Mouse (Mus musculus): ENCODE measurements around the gene Sohlh1. TPM values are rescaled to one million over a fixed set of nuclear protein-coding genes. Genes with fewer than 3 reads are reported as not detected.
"Not testable (repeated sequence)": the region's sequence is repeated elsewhere in the genome, so short reads cannot be mapped to it uniquely, and the experiment has no call there.

Gene Sohlh1
- polyA plus RNA-seq, 1 experiment, result not detected

DNA sequence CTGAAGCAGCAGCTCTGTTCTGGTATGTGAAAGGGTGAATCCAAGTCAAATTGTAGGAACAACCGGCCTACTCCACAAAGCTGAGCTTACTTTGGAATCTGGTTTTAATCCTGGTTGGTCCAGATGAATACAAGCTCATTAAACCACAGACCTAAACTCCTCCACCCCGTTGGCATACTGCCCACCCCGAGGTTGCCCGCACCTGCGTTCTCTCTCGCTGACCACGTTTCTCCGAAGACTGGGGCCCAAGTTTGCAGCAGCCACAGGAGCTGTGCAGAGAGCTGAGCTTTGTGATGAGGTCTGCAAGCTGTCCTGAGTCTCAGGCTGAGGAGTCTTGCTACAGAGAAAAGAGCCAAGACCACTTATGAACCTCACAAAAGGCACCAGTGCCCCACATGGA, 532 bp downstream of the Sohlh1 start:
- Histone ChIP-seq H3K27ac (ENCODE audit: insufficient read depth, low read depth, low read length) (no peak overlapping the region), H3K4me1 (ENCODE audit: control insufficient read depth, insufficient read depth, low read length) (no peaks in the 10 kb centered on the region), H3K4me3 (ENCODE audit: insufficient read depth, low read length) (no peak overlapping the region)
- TF ChIP-seq CTCF (IDR thresholded peaks at IDR 0.05; ENCODE audit: low read depth, low read length), result no peak
- TF ChIP-seq POLR2A (IDR thresholded peaks at IDR 0.05; ENCODE audit: borderline replicate concordance, low read depth, low read length), result no peak

DNA sequence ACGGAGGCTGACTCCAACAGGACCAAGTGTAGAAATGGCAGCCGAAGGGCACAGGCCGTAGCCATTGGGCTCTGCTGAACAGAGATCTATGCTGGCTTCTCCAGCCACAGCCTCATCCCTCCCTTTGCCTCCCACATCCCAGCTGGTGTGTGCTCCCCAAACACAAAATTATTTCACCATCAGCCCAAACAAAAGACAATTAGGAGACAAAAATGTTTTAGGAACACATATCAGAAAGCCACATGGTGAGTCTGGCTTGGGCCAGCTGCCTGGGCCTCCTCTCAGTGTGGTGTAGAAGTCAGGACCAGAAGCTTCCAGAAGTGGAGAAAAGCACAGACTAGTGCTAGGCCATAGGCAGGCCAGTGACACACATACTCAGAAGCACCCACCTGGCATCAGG, 3.0 kb downstream of the Sohlh1 start:
- Histone ChIP-seq H3K4me3 (ENCODE audit: insufficient read depth, low read length) (no peak overlapping the region), H3K27ac (ENCODE audit: insufficient read depth, low read depth, low read length) (no peak overlapping the region), H3K4me1 (ENCODE audit: control insufficient read depth, insufficient read depth, low read length) (no peaks in the 10 kb centered on the region)
- TF ChIP-seq POLR2A (IDR thresholded peaks at IDR 0.05; ENCODE audit: borderline replicate concordance, low read depth, low read length), result no peak
- no peak for TF ChIP-seq CTCF (IDR thresholded peaks at IDR 0.05; ENCODE audit: low read depth, low read length)

DNA sequence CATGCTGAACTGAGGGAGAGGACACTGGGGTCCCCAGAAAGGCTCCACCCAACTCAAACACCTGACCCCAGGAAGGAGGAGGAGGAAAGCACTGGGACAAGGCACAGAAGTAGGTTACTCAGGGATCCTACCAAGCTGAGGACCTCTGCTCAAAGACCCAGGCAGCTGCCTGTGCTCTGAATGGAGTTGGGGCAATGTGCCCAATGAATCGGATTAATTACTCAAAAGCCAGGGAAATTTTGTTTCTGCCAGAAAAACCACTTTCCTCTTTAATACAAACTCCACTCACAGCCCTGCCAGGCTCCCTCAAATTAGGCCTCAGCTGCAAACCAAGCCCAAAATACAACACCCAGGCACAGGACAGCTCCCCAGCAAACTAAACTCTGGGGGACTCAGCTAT, 4.3 kb downstream of the Sohlh1 start:
- no peak overlapping the region for H3K27ac ChIP-seq (ENCODE audit: insufficient read depth, low read depth, low read length)
- TF ChIP-seq CTCF (IDR thresholded peaks at IDR 0.05; ENCODE audit: low read depth, low read length), result no peak
- no peak for TF ChIP-seq POLR2A (IDR thresholded peaks at IDR 0.05; ENCODE audit: borderline replicate concordance, low read depth, low read length)

DNA sequence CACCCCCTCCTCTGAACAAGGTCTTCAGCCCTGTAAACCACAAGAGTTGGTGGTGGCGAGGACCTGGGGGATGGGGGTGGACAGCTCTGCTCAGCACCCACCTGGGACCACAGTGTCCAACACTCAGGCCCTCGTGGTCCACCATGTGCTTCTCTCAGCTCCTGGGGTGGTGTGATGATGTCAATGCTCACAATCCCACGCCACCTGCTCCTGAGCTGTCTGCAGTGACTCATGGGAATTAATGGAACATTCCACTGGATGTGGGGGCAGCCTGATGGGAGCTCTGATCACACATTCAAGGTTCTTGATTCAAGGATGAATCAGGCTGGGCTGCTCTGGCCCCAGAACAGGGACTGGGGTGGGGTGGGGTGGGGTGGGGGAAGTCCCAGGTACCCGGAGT, 4.9 kb downstream of the Sohlh1 start:
- Histone ChIP-seq H3K27ac (ENCODE audit: insufficient read depth, low read depth, low read length) (no peak overlapping the region), H3K4me1 (ENCODE audit: control insufficient read depth, insufficient read depth, low read length) (no peaks in the 10 kb centered on the region), H3K4me3 (ENCODE audit: insufficient read depth, low read length) (no peak overlapping the region)
- TF ChIP-seq CTCF (IDR thresholded peaks at IDR 0.05; ENCODE audit: low read depth, low read length) (no peak), POLR2A (IDR thresholded peaks at IDR 0.05; ENCODE audit: borderline replicate concordance, low read depth, low read length) (no peak)

More for the DNA sequence above, 4.3 kb downstream of the Sohlh1 start:
- H3K4me3 ChIP-seq (ENCODE audit: insufficient read depth, low read length), result no peak overlapping the region
- H3K4me1 ChIP-seq (ENCODE audit: control insufficient read depth, insufficient read depth, low read length), result no peaks in the 10 kb centered on the region

DNA sequence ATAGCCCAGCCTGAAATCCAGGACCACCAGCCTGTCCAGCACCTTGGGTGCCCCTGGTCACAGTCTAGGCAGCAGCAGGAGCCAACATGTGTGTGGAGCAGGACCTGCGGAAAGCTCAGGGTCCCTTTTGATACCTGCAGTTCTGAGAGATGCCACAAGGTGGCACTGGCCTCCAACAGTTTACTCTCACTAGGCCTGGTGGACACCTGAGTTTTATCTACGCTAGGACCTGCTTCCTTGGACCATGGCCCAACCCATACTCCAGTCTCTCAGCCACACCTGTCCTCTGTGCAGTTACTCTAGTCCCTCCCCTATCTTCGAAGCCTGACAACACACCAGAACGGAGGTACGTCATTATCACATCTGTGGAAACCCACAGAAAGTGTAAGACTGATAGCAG, 10.8 kb downstream of the Sohlh1 start:
- Histone ChIP-seq H3K4me1 (ENCODE audit: control insufficient read depth, insufficient read depth, low read length) (no peaks in the 10 kb centered on the region), H3K27ac (ENCODE audit: insufficient read depth, low read depth, low read length) (no peak overlapping the region), H3K4me3 (ENCODE audit: insufficient read depth, low read length) (no peak overlapping the region)
- TF ChIP-seq CTCF (IDR thresholded peaks at IDR 0.05; ENCODE audit: low read depth, low read length) (peak; percentile 93), POLR2A (IDR thresholded peaks at IDR 0.05; ENCODE audit: borderline replicate concordance, low read depth, low read length) (no peak)

DNA sequence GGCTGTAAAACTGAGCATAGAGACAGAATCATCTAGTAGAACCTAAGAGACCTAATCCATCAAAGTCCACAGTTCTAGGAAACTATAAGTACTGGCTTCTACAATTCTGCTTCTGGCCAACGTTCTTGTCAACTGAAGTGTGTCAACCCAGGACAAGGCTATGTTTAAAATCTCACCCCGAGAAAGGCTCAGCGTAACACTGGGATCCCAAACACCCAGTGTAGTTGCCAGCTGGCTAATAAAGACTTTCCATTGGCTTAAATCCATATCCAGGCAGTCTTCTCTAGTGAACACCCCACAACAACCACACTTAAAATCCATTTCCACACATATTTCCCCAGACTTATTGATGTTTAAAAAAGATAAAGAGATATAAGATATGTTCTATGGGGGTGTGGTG, 16.3 kb downstream of the Sohlh1 start:
- Histone ChIP-seq H3K27ac (ENCODE audit: insufficient read depth, low read depth, low read length) (no peak overlapping the region), H3K4me3 (ENCODE audit: insufficient read depth, low read length) (no peak overlapping the region), H3K4me1 (ENCODE audit: control insufficient read depth, insufficient read depth, low read length) (no peaks in the 10 kb centered on the region)
- TF ChIP-seq POLR2A (IDR thresholded peaks at IDR 0.05; ENCODE audit: borderline replicate concordance, low read depth, low read length) (no peak), CTCF (IDR thresholded peaks at IDR 0.05; ENCODE audit: low read depth, low read length) (no peak)

DNA sequence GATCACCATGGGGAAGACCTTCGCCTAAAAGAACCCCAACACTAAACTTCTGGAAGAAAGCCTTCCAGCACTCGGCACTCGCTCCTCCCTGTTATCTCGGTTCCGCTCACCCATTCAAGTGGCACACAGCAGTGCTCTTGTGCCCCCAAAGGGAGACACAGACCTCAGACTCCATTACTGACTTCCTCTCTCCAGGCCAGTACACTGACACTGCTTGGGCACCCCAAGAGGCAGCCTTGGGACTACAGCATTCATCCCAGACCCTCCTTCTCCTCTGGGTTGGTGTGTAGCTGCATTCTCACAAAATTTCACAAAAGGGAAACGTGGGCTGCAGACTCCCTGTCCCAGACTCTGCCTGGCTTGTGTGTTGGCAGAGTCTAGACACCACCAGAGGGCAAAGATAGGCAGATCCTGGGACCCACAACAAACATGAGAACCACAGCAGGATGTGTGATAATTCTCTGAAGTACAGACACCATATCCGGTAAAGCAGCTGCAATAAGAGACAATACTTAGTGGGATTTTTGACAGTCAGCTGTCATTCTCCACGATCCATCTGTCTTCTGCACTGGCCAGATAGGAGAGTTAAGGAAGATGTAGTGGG, 18.6 kb downstream of the Sohlh1 start:
- no peaks in the 10 kb centered on the region for H3K4me1 ChIP-seq (ENCODE audit: control insufficient read depth, insufficient read depth, low read length)
- TF ChIP-seq CTCF (IDR thresholded peaks at IDR 0.05; ENCODE audit: low read depth, low read length) (no peak), POLR2A (IDR thresholded peaks at IDR 0.05; ENCODE audit: borderline replicate concordance, low read depth, low read length) (no peak)
- H3K27ac ChIP-seq (ENCODE audit: insufficient read depth, low read depth, low read length), result no peak overlapping the region
- no peak overlapping the region for H3K4me3 ChIP-seq (ENCODE audit: insufficient read depth, low read length)

DNA sequence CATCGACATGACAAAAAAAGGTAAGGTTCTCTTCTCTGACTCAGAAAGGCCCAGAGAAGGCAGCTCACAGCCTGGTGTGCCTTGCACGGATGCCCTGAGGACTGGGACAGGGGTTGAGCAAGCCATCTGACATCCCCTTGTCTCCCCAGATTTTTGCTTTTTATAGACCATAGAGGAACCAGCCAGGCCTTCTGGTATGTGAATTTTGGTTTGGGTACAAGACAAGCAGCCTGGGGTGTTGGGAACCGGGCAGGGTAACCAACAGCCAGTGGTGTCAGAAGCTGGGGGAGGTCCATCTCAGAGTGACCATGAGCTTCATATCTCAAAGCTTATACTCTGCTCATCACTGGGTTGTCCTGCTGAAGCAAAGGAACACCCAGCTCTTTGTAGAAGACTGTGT, 22.3 kb downstream of the Sohlh1 start:
- H3K4me1 ChIP-seq (ENCODE audit: control insufficient read depth, insufficient read depth, low read length), result peaks cover 4% of the 10 kb centered on the region; the same call in 1 of the 2 replicates
- no peak overlapping the region for H3K4me3 ChIP-seq (ENCODE audit: insufficient read depth, low read length)
- TF ChIP-seq POLR2A (IDR thresholded peaks at IDR 0.05; ENCODE audit: borderline replicate concordance, low read depth, low read length) (no peak), CTCF (IDR thresholded peaks at IDR 0.05; ENCODE audit: low read depth, low read length) (no peak)
- H3K27ac ChIP-seq (ENCODE audit: insufficient read depth, low read depth, low read length), result no peak overlapping the region

DNA sequence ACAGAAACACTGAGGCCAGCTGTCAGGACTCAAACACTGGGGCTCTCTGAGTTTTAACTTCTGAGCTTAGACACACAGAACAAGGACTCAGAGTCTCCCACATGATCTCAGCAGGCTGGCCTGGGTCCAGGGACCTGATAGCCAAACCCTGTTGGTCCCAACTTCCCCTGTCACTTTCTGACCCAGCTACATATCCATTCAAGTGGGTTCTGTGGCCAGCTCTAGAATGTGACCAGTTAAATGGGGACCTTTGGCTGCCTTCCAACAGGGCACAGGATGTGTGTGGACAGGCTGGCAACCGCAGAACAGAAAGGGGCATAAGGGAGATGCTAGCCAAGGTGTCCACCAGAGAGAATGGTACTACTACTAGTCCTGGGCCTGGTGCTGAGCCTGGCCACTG, 24.2 kb downstream of the Sohlh1 start, which contains the start of gene Lcn9:
TSS of gene Lcn9 (plus strand) at position 348 of the 400 bp plus-strand sequence.
- Histone ChIP-seq H3K27ac (ENCODE audit: insufficient read depth, low read depth, low read length) (no peak within 1 kb of the TSS), H3K4me1 (ENCODE audit: control insufficient read depth, insufficient read depth, low read length) (peaks cover 4% of the 10 kb centered on the region; the same call in 1 of the 2 replicates), H3K4me3 (ENCODE audit: insufficient read depth, low read length) (no peak within 1 kb of the TSS)
- TF ChIP-seq POLR2A (IDR thresholded peaks at IDR 0.05; ENCODE audit: borderline replicate concordance, low read depth, low read length) (no peak), CTCF (IDR thresholded peaks at IDR 0.05; ENCODE audit: low read depth, low read length) (no peak)

DNA sequence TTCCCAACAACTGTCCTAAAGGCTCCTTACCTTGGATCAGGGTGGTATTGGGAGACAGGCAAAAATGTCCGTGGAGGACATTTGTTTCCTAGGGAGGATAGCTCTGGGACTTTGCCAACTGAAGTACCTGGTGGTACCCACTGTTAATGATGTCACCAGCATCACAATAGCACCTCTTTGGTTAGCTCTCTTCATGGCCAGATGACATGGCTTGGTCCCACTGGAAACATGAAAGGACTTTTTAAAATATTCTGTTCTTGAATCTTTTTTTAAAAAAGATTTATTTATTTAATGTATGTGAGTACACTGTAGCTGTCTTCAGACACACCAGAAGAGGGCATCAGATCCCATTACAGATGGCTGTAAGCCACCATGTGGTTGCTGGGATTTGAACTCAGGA, 31.3 kb downstream of the Sohlh1 start, which contains the start of gene Glt6d1:
TSS of gene Glt6d1 (minus strand) at position 101 of the 400 bp plus-strand sequence.
- H3K4me1 ChIP-seq (ENCODE audit: control insufficient read depth, insufficient read depth, low read length); H3K27ac ChIP-seq (ENCODE audit: insufficient read depth, low read depth, low read length); H3K4me3 ChIP-seq (ENCODE audit: insufficient read depth, low read length): not testable (repeated sequence)

DNA sequence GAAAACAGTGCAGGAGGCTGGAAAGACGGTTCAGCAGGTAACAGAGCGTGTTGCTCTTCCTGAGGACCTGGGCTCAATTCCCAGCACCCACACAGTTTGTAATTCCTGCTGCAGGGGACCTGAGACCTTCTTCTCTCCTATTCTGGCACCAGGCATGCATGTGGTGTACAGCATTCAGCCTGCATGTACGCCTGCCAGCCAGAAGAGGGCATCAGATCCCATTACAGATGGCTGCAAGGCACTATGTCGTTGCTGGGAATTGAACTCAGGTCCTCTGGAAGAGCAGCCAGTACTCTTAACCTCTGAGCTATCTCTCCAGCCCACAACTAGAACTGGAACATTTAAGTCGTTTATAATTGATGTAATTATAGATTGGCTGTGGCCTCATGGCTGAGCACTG, 33.7 kb downstream of the Sohlh1 start:
- TF ChIP-seq CTCF (IDR thresholded peaks at IDR 0.05; ENCODE audit: low read depth, low read length), result no peak
- TF ChIP-seq POLR2A (IDR thresholded peaks at IDR 0.05; ENCODE audit: borderline replicate concordance, low read depth, low read length), result no peak
- no peak overlapping the region for H3K27ac ChIP-seq (ENCODE audit: insufficient read depth, low read depth, low read length)
- no peak overlapping the region for H3K4me3 ChIP-seq (ENCODE audit: insufficient read depth, low read length)
- H3K4me1 ChIP-seq (ENCODE audit: control insufficient read depth, insufficient read depth, low read length), result no peaks in the 10 kb centered on the region

All from bone marrow macrophage, adult 2 months (primary cell).